Mouse (Mus musculus) ES-E14 (cell line): ENCODE results near the gene Cald1.

ENCODE experiments used
- HCFC1 ChIP-seq: IDR thresholded peaks from 2 replicates; pipeline ENCODE4 v1.6.1; 2012; ENCODE audit warnings: low read length, inconsistent platforms, borderline replicate concordance; ENCODE audit not compliant: insufficient read depth
- ZC3H11A ChIP-seq: IDR thresholded peaks from 2 replicates; pipeline ENCODE4 v1.6.1; 2012; ENCODE audit warnings: low read depth, mild to moderate bottlenecking, inconsistent platforms, low read length, borderline replicate concordance
- ZNF384 ChIP-seq: IDR thresholded peaks from 2 replicates; pipeline ENCODE4 v1.6.1; 2012; ENCODE audit warnings: low read depth, low read length, inconsistent platforms

- TF ChIP-seq ZNF384 (no peak), HCFC1 (no peak), ZC3H11A (no peak)
Measured at GRCm38 (mm10) chr6:34642075-34642547, 43.8 kb downstream of the Cald1 start.
